Mouse (Mus musculus) forebrain, embryonic 16.5 days (tissue): Measurements from ENCODE around the gene Fancc. TPM values are rescaled to one million over a fixed set of nuclear protein-coding genes. Genes with fewer than 3 reads are reported as not detected.
A peak's percentile ranks its signal among the peaks of the same experiment; 100 is the strongest.

Experiments
- ATAC-seq: fragments of 200-750 bp; cut with Nextera tagmentation; 2 replicates; pipeline ENCODE4 v1.8.0; 2017; ENCODE audit warnings: mild to moderate bottlenecking, moderate library complexity
- H3K27ac ChIP-seq: fragments of 300-500 bp; sonication (generic); 2 replicates; pipeline ENCODE4 v1.5.1; 2014; ENCODE audit warnings: low read length, control low read depth
- H3K27me3 ChIP-seq: fragments of 300-500 bp; sonication (generic); replicated peaks from 2 replicates; pipeline ENCODE4 v1.6.1; 2014; ENCODE audit warnings: low read length; ENCODE audit not compliant: control insufficient read depth, insufficient read depth
- H3K36me3 ChIP-seq: fragments of 300-500 bp; sonication (generic); 2 replicates; pipeline ENCODE4 v1.6.1; 2014; ENCODE audit not compliant: control insufficient read depth, insufficient read depth
- H3K4me1 ChIP-seq: fragments of 300-500 bp; sonication (generic); replicated peaks from 2 replicates; pipeline ENCODE4 v1.6.1; 2014; ENCODE audit warnings: low read length; ENCODE audit not compliant: control insufficient read depth, insufficient read depth
- H3K4me2 ChIP-seq: fragments of 300-500 bp; sonication (generic); 2 replicates; pipeline ENCODE4 v1.6.1; 2014; ENCODE audit warnings: mild to moderate bottlenecking, low read length, control low read depth
- H3K4me3 ChIP-seq: fragments of 300-500 bp; sonication (generic); replicated peaks from 2 replicates; pipeline ENCODE4 v1.5.1; 2014; ENCODE audit warnings: mild to moderate bottlenecking, low read length, control low read depth
- H3K9ac ChIP-seq: fragments of 300-500 bp; sonication (generic); replicated peaks from 2 replicates; pipeline ENCODE4 v1.6.1; 2014; ENCODE audit warnings: low read depth, low read length, control low read depth
- H3K9me3 ChIP-seq: fragments of 300-500 bp; sonication (generic); 2 replicates; pipeline ENCODE4 v1.6.1; 2016; ENCODE audit warnings: low read length; ENCODE audit not compliant: control insufficient read depth
- WGBS: fragments of 180-500 bp; shearing (Covaris S2); extraction: QIAGEN DNeasy Blood & Tissue Kit; methylation state at CpG from one replicate; pipeline ENCODE4 v1.1.7; 2014; 5-methylcytosine and 5-hydroxymethylcytosine counted together
- polyA plus RNA-seq: library from polyadenylated mRNA; unstranded; fragments of >200 nt; fragmentation: Nextera tagmentation; extraction: Ambion mirVana; gene quantifications from 2 replicates; pipeline ENCODE4 v1.2.1, GENCODE M21; 2015

The Fancc gene
- polyA plus RNA-seq, 1 experiment from 2014 or later, result 13.7 TPM

- Histone ChIP-seq H3K4me1 (peaks cover 11% of the 10 kb centered on the region), H3K36me3 (no peaks in the 10 kb centered on the region), H3K9me3 (no peaks in the 10 kb centered on the region), H3K27me3 (no peaks in the 10 kb centered on the region), H3K27ac (no peak overlapping the region), H3K9ac (peak overlapping the region; percentile 18; the same call in 1 of the 2 replicates), H3K4me3 (no peak overlapping the region), H3K4me2 (no peak overlapping the region)
- 17% methylated on average over 10 of the region's 10 CpGs for WGBS
- peak; percentile 81 for ATAC-seq
Observed at GRCm38 (mm10) chr13:63278796-63279475, 218.1 kb downstream of the Fancc start.

- H3K4me2 ChIP-seq, result no peak overlapping the region
- ATAC-seq, result no peak
- 74% methylated on average over 5 of the region's 5 CpGs for WGBS
- H3K9me3 ChIP-seq, result no peaks in the 10 kb centered on the region
- H3K9ac ChIP-seq, result no peak overlapping the region
- H3K4me3 ChIP-seq, result no peak overlapping the region
- H3K36me3 ChIP-seq, result no peaks in the 10 kb centered on the region
- H3K27me3 ChIP-seq, result no peaks in the 10 kb centered on the region
- H3K27ac ChIP-seq, result no peak overlapping the region
- peaks cover 13% of the 10 kb centered on the region for H3K4me1 ChIP-seq
Observed at GRCm38 (mm10) chr13:63278141-63278631, 218.9 kb downstream of the Fancc start.

DNA sequence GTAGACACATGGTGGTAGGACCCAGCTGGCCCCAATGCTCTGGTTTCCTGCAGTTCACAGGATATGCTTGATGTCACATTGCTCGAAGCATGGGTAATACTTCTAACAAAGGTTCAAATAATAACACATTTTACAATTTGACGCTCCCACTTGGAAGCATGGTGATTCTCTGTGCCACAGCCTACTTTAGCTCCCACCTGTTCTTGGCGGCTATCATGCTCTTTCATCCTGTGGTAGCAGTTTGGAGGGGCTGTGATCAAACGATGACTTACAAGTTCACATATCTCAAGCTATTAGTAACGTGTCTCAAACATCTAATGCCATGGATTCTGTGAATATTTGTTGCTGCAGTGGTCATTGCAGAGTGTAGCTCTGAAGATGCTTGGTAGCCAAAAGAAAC lies 219.8 kb downstream of the Fancc start:
- Histone ChIP-seq H3K9me3 (no peaks in the 10 kb centered on the region), H3K4me1 (peaks cover 13% of the 10 kb centered on the region), H3K4me2 (no peak overlapping the region), H3K27me3 (no peaks in the 10 kb centered on the region), H3K4me3 (no peak overlapping the region), H3K27ac (no peak overlapping the region), H3K36me3 (no peaks in the 10 kb centered on the region), H3K9ac (no peak overlapping the region)
- ATAC-seq, result no peak
- 86% methylated on average over 5 of the region's 5 CpGs for WGBS

DNA sequence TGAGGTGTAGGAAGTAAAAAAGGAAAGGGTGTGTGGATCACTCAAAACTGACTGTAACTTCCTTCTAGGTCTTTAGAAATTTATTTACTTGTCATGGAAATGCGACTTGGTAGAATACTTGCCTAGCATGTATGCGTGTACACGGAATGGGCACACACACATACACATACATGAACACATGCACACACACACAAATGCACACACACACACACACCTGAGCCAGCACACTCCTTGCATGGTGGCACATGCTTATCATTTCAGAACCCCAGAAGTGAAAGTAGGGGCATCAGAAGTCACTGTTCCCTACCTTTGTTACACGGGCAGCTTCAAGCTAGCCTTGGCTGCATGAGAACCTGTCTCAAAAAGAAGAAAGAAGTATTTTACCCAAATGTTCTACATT lies 220.7 kb downstream of the Fancc start:
- H3K4me2 ChIP-seq, result no peak overlapping the region
- 97% methylated on average over 4 of the region's 4 CpGs for WGBS
- no peaks in the 10 kb centered on the region for H3K9me3 ChIP-seq
- H3K9ac ChIP-seq, result no peak overlapping the region
- peaks cover 17% of the 10 kb centered on the region for H3K4me1 ChIP-seq
- ATAC-seq, result no peak
- H3K4me3 ChIP-seq, result no peak overlapping the region
- H3K27me3 ChIP-seq, result no peaks in the 10 kb centered on the region
- no peaks in the 10 kb centered on the region for H3K36me3 ChIP-seq
- no peak overlapping the region for H3K27ac ChIP-seq

- Histone ChIP-seq H3K4me1 (peaks cover 17% of the 10 kb centered on the region), H3K9me3 (no peaks in the 10 kb centered on the region), H3K27ac (no peak overlapping the region), H3K27me3 (no peaks in the 10 kb centered on the region), H3K9ac (no peak overlapping the region), H3K4me2 (no peak overlapping the region), H3K4me3 (no peak overlapping the region), H3K36me3 (no peaks in the 10 kb centered on the region)
- no peak for ATAC-seq
- WGBS, result 63% methylated on average over 10 of the region's 10 CpGs
Observed at GRCm38 (mm10) chr13:63274488-63275166, 222.5 kb downstream of the Fancc start.

DNA sequence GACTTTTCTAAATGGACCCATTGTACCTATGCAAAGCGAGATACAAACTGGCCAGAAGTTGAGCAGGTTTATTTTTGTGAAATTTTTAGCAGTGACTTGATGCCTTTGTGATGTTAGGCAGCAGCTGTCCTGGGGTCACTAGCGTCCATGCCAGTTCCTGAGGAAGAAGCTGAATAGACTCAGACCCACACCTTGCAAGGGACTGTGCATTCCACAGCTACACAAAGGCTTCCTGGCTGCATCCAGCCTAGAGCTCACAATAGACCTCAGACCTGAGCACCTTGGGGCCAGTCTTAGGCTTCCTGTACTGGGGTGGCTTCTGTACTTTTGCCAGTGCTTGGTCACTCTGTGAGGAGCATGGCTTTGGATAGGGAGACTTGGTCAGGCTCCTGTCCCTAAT lies 223.2 kb downstream of the Fancc start:
- no peak overlapping the region for H3K9ac ChIP-seq
- H3K36me3 ChIP-seq, result no peaks in the 10 kb centered on the region
- no peak for ATAC-seq
- H3K9me3 ChIP-seq, result no peaks in the 10 kb centered on the region
- no peak overlapping the region for H3K4me3 ChIP-seq
- whole genome bisulfite sequencing, result 44% methylated on average over 2 of the region's 2 CpGs
- H3K27ac ChIP-seq, result no peak overlapping the region
- H3K4me1 ChIP-seq, result peaks cover 14% of the 10 kb centered on the region
- H3K4me2 ChIP-seq, result 0 out of 2 replicates have a peak overlapping the region, but pooled peaks have one; percentile 7
- no peaks in the 10 kb centered on the region for H3K27me3 ChIP-seq

GRCm38 (mm10) chr13:63272602-63273229 lies 224.4 kb downstream of the Fancc start:
- H3K27ac ChIP-seq, result no peak overlapping the region
- H3K4me1 ChIP-seq, result peaks cover 8% of the 10 kb centered on the region
- ATAC-seq, result peak; percentile 91
- WGBS, result 1% methylated on average over 27 of the region's 27 CpGs
- no peaks in the 10 kb centered on the region for H3K27me3 ChIP-seq
- peak overlapping the region; percentile 50 for H3K4me3 ChIP-seq
- peak overlapping the region; percentile 76 for H3K4me2 ChIP-seq
- H3K9me3 ChIP-seq, result no peaks in the 10 kb centered on the region
- H3K36me3 ChIP-seq, result no peaks in the 10 kb centered on the region
- peak overlapping the region; percentile 46 for H3K9ac ChIP-seq

GRCm38 (mm10) chr13:63272017-63272601 lies 225.0 kb downstream of the Fancc start:
- peak overlapping the region; percentile 50 for H3K4me3 ChIP-seq
- H3K27ac ChIP-seq, result no peak overlapping the region
- H3K9me3 ChIP-seq, result no peaks in the 10 kb centered on the region
- no peak; the same call in 1 of the 2 replicates for ATAC-seq
- 7% methylated on average over 16 of the region's 16 CpGs for WGBS
- peak overlapping the region; percentile 46 for H3K9ac ChIP-seq
- H3K36me3 ChIP-seq, result no peaks in the 10 kb centered on the region
- H3K4me1 ChIP-seq, result peaks cover 8% of the 10 kb centered on the region
- peak overlapping the region; percentile 76 for H3K4me2 ChIP-seq
- H3K27me3 ChIP-seq, result no peaks in the 10 kb centered on the region

GRCm38 (mm10) chr13:63270191-63270590 lies 226.9 kb downstream of the Fancc start:
- Histone ChIP-seq H3K4me3 (no peak overlapping the region), H3K4me1 (peaks cover 8% of the 10 kb centered on the region), H3K36me3 (no peaks in the 10 kb centered on the region), H3K4me2 (no peak overlapping the region), H3K9ac (no peak overlapping the region), H3K27me3 (no peaks in the 10 kb centered on the region), H3K9me3 (no peaks in the 10 kb centered on the region), H3K27ac (no peak overlapping the region)
- no peak for ATAC-seq
- WGBS, result 48% methylated on average over 5 of the region's 5 CpGs
